Mouse (Mus musculus): ENCODE measurements around the gene Ncapd3.

Gene Ncapd3

DNA sequence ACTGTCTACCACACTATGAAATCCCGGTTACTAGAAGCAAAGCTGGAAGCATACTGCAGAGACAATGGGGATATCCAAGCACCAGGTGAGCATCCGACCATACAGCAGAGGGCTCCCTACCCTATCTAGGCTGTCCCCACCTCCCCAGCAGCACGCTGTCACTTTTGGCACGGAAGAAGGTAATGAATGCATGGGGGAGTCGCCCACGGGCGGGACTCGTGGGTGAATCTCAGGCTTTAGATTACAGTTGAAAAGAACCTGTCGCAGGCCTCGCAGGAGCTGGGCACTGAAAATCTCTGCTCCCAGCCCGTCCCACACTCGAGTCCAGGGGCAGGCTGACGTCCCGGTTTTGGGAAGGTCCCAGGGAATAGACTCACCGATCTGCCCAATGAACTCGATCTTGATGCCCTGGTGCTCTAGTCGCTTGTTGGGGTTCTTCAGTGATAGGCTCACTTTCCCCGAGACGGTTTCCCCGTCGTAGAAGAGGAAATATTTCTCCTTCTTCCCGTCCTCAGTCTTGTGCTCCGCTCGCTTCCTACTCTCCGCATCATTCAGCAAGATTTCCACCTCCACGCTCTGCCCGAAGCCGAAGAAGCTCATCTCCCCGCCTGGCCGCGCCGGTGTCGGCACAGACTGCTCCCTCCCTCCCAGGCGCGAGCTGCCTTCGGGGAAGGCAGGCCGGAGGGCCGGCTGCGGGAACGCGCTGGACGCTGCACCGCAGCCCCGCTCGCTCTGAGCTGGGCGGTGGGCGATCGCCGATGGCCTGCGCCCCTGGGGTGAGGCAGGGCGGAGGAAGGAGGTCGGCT lies 750 bp upstream of the Ncapd3 start:
- in situ Hi-C loops (cut with MboI; ENCODE audit: unreplicated experiment in 2 of 2) = no loop called here

DNA sequence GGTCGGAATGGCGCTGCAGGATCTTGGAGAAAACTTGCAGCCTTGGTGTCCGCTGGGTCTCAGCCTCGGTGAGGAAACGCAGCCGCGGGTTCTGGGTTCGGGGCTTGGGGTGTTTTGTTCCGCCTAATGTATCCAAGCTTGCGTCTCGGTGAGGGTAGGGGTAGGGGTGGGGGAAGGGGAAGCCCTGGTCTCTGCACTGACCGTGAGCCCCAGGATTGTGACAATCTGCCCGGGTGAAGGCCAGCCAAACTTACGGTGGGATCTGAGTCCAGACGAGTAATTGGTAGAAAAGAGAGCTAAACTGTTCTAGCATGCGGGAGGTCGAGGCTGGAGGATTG lies 757 bp downstream of the Ncapd3 start:
- in situ Hi-C loops (cut with MboI; ENCODE audit: unreplicated experiment in 2 of 2) = no loop called here

DNA sequence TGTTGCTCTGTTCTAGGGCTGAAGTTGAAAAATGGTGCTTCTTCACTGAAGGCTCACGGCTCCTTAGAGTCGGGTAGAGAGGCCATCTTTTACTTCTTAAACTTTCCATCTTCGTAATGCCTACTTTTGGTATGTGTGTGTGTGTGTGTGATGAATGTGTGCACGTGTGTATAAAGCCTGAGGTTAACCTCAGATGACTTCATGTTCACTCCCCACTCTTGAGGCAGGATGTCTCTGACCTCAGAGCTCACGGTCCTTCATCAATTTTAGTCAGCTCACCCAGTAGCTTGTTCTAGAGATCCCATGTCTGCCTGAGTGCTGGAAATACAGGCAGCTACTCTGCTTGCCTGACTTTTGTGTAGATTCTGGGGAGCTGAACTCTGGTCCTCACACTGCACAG lies 13.9 kb downstream of the Ncapd3 start:
- in situ Hi-C loops (cut with MboI; ENCODE audit: unreplicated experiment in 2 of 2) = no loop called here

DNA sequence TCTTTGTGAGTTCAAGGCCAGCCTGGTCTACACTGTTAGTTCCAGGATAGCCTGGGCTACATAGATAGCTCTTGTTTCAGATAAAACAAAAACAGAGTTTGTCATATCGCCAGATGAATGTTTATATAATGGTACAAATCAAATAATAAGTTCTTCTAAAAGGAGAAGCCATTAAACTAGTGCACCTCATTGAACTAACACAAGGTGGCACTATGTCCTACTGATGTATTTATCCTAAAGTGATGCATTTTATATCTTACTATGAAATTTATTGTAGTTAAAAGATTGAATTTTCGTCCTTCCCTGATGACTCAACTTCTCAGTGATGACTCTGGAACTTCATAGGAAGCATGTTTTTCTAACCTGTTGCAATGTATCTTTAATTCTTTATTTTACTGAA lies 19.5 kb downstream of the Ncapd3 start:
- in situ Hi-C loops (cut with MboI; ENCODE audit: unreplicated experiment in 2 of 2) = no loop called here

DNA sequence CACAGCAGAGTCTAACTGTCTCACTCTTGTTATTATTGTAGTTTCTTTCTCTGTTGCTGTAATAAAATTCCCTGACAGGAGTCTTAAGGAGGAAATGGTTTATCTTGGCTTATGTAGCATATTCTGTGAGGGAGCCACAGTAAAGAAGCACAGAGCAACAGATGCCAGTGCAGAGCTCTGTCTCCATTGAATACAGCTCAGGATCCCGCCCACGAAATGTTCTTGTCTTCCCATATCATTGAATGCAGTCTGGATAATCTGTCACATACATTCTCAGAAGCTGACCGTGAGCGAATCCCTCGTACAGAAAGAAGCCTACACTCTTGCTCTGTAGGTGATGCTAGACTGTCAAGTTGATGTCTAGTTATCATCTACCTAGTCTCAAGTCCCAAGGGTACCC lies 28.4 kb downstream of the Ncapd3 start:
- in situ Hi-C loops (cut with MboI; ENCODE audit: unreplicated experiment in 2 of 2) = no loop called here

DNA sequence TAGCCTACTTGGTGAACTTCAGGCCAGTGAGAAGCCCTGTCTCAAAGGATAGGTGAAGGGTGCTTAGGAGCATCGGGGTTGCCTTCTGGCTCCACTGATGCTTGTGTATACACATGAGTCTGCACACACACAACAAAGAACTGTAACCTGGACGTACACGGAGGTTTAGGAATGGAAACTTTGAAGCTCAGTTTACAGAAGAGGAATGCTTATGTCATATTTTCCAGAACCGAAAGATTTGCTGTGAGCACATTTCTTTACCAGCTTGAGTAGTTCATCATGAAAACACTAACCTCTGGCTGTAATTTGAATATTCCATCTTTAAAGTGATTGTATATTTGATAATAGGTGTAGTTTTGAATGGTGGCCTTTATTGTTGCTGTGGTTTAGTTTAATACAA lies 40.9 kb downstream of the Ncapd3 start:
- in situ Hi-C loops (cut with MboI; ENCODE audit: unreplicated experiment in 2 of 2) = no loop called here

DNA sequence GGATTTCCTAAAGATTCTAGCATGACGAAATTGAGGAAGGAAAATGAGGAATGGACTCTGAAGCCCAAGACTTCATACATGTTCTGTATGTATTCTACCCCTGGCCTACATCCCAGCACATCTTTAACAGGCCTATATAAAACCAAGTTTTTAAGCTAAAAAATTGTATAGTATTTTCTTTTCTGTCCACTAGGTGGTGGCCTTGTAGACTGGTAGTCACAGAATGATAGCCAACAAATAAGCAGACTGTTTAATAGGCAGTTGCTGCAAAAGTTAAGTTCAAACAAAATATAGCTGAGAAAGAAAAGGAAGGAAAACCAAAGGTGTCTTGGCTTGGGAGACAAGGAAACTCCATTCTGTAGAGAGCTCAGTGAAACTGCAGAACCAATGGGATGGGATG lies 44.7 kb downstream of the Ncapd3 start:
- in situ Hi-C loops (cut with MboI; ENCODE audit: unreplicated experiment in 2 of 2) = no loop called here

DNA sequence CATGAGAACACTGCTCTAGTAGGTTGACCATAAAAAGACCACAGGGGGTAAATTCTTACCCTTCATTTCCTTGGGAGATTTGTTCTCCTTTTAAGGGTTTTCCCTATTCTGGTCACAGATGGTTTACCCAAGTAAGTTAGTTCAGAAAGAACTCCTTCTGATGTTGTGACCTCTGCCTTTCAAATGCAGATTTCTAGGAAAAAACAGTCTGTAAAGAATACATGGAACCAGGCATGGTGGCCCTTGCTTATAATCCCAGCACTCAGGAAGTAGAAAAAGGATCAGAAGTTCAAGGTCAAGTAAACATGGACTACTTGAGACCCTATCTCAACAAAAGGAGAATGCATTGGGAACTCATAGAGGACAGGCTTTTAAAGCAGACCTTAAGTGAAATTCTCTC lies 45.8 kb downstream of the Ncapd3 start:
- in situ Hi-C loops (cut with MboI; ENCODE audit: unreplicated experiment in 2 of 2) = no loop called here

DNA sequence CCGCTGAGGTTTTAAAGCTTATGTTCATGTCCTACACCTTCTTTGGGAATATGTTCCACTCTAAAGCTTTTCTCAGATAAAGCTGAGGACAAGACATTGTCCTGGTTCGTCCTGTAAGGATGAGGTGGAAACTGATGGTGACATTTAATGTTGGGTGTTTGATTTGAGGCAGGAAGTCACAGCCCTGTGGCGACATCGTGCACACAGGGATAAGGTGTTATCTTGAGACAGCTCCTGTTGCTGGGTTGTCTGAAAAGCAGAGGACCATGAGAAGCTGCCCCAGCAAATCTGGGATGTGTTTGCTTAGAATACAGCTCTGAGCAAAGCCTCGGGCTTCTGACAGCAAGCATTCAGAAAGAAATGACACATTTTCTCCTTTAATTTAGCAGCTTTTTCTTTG lies 56.3 kb downstream of the Ncapd3 start:
- in situ Hi-C loops (cut with MboI; ENCODE audit: unreplicated experiment in 2 of 2) = no loop called here

DNA sequence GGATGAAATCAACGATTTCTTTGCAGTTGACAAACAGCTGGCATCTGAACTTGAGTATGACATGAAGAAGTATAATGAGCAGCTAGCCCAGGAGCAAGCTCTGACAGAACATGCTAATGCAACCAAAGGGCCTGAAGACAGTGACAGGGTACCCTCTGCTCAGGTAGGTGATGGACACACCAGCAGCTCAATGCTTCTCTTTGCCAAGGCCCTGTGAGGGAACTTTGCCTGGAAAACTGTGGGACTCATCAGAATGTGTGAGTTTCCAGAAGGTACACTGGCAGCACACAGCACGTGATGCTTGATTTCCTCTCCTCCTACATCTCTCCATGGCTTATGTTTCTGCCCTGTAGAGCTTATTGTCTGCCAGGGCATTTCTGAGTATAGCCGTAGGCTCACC lies 57.4 kb downstream of the Ncapd3 start:
- in situ Hi-C loops (cut with MboI; ENCODE audit: unreplicated experiment in 2 of 2) = no loop called here

DNA sequence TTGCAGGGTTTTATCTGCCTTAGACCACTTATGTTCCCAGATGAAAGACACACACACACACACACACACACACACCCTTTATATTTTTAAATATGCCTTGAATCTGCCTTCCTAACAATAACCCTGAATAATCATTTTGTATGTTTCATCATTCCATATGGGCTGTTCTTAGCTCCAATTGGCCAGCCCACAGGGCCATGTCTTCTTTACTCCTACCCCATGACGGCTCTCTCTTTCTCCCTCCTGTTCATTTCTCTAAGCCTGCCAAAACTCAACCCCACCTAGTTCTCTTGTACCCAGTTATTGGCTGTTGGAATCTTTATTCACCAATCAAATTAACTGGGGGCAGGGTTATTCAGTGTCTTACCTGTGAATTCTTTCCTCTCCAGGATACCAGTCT lies 60.2 kb downstream of the Ncapd3 start:
- in situ Hi-C loops (cut with MboI; ENCODE audit: unreplicated experiment in 2 of 2) = no loop called here

DNA sequence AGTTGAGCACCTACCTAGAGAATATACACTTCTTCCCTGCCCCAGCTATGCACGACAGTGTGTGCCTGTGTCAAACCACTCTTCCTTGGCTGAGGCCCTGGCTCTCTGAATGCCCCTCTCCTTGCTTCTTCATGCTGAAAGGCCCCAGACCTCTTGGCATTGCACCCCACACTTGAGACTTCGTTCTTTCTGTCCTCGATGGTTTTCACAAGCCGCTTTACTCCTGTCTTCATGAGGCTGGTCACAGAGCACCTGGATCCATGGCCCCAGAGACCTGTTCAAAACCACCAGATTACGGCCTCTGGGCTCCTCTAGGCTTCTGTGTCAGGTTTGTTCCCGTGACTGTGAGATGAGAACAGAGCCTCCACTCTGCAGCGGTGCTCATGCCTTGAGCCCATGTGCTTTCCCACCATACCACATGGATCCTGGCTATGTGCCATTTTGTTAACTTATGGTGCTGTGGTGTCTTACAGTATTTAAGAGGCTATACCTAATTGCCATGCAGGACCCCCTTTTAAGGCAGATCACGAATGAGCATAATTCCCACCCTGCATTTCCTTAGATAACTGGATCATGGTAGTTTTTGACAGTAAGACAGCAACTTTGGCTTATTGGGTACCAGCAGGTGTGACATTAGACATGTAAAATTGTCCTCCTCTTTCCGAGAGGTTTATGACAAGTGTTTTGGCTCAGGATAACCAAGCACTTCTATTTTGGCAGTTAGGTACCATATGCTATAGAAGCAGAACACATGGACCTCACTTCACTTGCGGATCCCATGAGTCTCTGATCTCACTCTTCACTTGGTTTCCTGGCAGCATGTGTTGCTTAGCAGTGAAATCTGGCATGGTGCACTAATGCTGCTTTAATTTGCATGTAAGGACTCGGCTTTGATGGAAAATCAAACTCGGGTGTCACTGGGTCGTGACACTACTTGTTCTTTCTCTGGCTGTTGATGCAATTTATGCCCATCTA lies 61.1 kb downstream of the Ncapd3 start:
- in situ Hi-C loops (cut with MboI; ENCODE audit: unreplicated experiment in 2 of 2) = no loop called here

DNA sequence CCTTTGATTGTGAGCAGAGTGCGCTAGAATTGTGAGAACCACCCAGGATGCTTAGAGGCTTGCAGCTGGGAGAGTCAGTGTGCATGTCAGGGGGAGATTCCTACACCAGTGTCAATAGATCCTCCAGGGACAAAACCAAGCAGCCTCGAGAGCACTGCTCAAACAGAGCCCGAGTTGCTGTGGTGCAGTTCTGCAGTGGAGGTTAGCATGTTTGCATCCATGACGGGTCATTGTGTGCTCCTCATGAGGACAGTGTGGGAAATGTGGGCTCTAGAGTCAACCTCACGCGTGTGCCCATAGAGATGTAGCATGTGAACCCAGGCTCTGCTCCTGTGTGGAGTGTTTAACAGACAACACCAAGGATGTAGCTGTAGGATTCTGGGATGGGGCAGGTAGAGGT lies 62.9 kb downstream of the Ncapd3 start:
- in situ Hi-C loops (cut with MboI; ENCODE audit: unreplicated experiment in 2 of 2) = no loop called here

DNA sequence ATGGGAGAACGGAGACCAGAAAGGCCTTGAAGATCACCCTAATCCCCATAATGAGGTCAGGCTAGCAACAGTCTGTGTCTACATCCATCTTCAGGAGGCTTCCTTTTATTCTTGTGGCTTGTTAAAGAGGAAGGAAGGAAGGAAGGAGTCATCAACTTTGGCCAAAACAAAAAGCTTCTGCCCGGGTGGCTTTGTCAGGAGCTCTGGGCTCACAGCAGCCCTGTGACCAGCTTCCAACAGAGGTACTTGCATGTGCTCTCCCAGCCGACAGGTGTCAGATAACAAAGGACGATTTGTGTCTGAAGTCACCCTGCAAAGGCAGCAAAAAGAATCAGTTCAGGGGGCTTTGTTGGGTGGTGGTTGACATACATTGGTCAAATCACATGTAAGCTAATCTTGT lies 68.1 kb downstream of the Ncapd3 start:
- in situ Hi-C loops (cut with MboI; ENCODE audit: unreplicated experiment in 2 of 2) = no loop called here

DNA sequence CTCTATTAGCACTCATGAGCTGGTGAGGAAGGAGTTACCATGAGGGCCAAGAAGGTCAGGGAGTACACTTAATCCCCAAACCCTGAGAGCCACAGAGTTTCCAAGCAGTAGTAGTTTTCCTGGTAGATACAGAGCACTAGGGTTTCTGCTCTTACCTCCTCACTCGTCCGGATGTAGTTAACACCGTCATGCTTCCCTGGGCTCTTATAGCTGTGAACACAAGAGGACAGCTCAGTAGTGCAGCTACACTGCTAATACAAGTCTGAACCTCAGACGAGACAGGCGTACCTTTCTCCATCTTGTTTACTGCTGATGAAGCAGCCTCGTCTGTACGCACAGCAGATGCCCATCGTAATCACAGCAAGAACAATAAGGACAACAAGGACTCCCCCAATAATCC lies 68.6 kb downstream of the Ncapd3 start:
- in situ Hi-C loops (cut with MboI; ENCODE audit: unreplicated experiment in 2 of 2) = no loop called here

DNA sequence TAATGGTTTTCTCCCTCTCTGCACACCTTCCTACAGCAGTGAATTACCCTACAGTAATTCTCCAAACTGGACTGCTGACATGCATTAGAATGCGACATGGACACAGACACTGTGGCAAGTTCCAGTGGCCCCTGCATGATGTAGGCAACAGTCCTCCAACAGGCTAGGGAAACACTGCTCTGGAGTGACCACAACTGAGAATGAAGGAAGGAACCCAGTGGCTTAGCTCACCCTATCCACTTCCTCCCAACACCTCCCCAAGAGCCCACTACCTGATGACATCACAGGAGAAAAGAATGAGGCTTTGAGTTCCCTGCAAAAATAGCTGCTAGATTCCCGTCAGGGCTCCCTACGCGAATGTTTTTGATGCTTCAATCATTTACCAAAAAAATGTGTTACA lies 69.5 kb downstream of the Ncapd3 start:
- in situ Hi-C loops (cut with MboI; ENCODE audit: unreplicated experiment in 2 of 2) = no loop called here

DNA sequence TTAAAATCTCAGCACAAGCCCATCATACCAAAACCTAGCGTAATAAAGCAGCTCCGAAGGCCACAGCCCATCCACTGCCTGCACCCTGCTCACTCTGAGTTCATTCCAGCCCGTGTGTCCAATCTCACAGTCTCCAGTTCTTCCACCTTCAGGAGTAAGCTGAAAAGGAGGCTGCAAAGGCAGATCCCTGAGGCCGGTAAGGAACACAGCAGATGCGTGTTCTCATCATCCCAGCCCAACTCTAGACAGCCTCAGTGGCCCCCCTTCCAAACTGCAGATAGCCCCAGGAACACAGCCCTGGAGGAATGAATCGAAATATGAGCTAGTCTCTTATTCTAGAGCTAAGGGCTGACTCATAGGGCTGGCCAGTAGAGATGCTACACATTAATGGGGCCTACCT lies 71.5 kb downstream of the Ncapd3 start:
- in situ Hi-C loops (cut with MboI; ENCODE audit: unreplicated experiment in 2 of 2) = no loop called here

DNA sequence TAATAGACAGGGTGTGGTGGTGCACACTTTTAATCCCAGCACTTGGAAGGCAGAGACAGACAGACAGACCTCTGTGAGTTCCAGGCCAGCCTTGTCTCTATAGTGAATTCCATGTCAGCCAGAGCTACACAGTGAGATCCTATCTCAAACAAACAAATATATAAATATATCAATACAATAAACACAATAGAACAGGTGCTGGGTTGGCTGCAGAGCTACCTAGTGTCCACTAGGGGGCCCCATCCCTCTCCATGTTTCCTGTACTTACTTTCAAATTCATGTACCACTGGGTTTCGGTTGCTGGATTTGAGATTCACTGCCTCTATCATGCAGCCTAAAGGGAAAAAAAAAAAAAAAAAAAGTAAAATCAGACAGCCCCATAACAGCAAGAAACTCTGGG lies 76.1 kb downstream of the Ncapd3 start:
- in situ Hi-C loops (cut with MboI; ENCODE audit: unreplicated experiment in 2 of 2) = no loop called here

DNA sequence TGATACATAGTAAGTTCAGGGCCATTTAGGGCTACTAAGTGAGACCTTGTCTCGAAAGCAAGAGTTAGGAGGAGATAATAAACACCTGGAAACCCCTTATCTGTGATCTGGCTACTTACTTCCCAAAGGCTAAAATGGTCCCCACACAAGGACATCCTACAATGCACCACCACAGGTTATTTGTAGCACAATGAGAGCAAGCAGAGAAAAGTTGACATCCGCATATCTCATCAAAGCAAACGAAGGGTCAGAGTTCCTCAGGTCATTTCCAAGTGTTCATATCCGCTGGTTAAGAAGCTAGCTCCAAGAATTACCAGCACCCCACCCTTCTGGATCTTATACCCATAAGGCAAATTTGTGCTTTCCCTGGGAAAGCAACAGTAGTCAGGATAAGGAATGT lies 78.5 kb downstream of the Ncapd3 start:
- in situ Hi-C loops (cut with MboI; ENCODE audit: unreplicated experiment in 2 of 2) = no loop called here

DNA sequence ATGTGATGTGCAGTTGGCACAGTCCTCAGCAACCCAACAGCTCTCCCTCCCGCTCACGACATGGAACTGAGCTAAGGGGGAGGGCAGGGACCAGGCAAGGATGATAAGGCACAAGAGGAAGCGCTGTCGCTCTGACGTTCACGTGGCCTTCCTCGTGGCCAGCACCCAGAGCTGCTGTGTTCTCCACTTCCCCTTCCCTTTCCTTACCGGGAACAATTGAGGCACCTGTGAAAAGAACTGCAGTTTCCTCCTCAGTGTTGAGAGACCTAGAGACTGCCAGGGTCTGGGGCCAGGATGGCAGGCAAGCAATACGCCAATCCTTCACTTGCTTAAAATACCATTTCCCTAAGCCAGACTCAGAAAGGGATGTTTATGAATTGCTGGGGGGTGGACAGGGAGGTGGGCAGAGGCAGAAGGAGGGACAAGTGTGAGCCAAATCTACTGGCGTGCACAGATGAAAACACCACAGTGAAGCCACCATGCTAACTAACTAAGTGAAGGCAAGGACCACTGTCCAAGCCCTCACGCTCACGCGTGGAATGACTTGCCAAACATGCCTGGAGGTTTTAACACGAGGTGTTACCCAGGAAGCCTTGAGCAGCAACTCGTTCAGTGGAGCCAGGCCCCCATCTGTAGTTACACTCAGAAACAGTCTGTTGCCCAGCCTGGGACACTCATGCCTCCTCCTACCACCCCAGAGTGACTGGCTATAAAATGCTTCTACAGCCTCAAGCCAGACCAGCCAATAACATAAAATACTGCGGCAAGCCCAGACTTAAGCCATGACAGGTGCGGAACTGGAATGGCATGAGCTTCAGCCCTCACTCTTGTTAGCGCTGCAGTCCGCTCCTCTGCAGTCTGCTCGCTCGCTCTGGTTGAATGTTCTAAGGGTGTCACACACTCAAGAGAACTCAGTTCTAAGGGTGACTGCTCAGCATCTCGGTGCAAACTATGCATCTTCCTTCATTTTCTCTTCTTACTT lies 79.8 kb downstream of the Ncapd3 start:
- in situ Hi-C loops (cut with MboI; ENCODE audit: unreplicated experiment in 2 of 2) = no loop called here

DNA sequence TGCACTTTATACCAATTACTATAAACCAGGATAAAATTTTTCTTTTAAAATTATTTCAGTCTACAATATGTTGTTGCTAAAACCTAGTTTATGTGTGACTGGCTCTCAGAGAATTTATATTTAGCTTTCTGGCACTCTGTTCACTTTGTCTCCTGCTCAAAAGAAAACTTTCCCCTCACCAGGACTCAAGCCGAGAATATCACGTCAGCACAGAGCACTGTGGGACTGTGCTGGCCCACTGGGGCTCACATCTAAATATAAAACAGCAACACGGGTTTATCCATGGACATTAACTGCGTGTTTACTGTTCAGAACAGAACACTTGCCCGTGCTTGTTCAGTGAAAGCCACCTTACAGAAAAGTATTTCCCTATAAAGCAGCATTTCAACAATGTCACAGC lies 80.7 kb downstream of the Ncapd3 start:
- in situ Hi-C loops (cut with MboI; ENCODE audit: unreplicated experiment in 2 of 2) = no loop called here
